Mouse (Mus musculus) small intestine, adult 2 months (tissue): ENCODE results near the gene Apol9a. TPM values are rescaled to one million over a fixed set of nuclear protein-coding genes. Genes with fewer than 3 reads are reported as not detected.
A peak's percentile ranks its signal among the peaks of the same experiment; 100 is the strongest.

Experiments
- H3K27ac ChIP-seq: fragments of 200-500 bp; 2 replicates; pipeline ENCODE4 v1.5.1; 2012; ENCODE audit warnings: low read depth, low read length, control low read depth, inconsistent platforms; ENCODE audit not compliant: insufficient read depth
- H3K27me3 ChIP-seq: fragments of 200-500 bp; 2 replicates; pipeline ENCODE4 v1.6.1; 2012; ENCODE audit warnings: mild to moderate bottlenecking, moderate library complexity, low read length, inconsistent platforms; ENCODE audit not compliant: control insufficient read depth, insufficient read depth
- H3K36me3 ChIP-seq: fragments of 200-500 bp; 2 replicates; pipeline ENCODE4 v1.6.1; 2012; ENCODE audit warnings: mild to moderate bottlenecking, low read length, control low read depth, inconsistent platforms; ENCODE audit not compliant: control insufficient read depth, insufficient read depth
- H3K4me1 ChIP-seq: fragments of 200-500 bp; 2 replicates; pipeline ENCODE4 v1.6.1; 2012; ENCODE audit warnings: low read length, inconsistent platforms, mixed read lengths; ENCODE audit not compliant: control insufficient read depth, insufficient read depth, insufficient read length
- H3K4me3 ChIP-seq: fragments of 200-500 bp; 2 replicates; pipeline ENCODE4 v1.5.1; 2012; ENCODE audit warnings: low read depth, mild to moderate bottlenecking, control low read depth, inconsistent platforms, low read length, moderate library complexity
- CTCF ChIP-seq: fragments of 200-500 bp; IDR thresholded peaks from 2 replicates; pipeline ENCODE4 v1.5.1; 2012; ENCODE audit warnings: low read depth, mild to moderate bottlenecking, control low read depth, inconsistent platforms, low read length, moderate library complexity, mixed read lengths; ENCODE audit not compliant: insufficient replicate concordance, insufficient read length; ENCODE audit errors: extremely low read depth
- POLR2A ChIP-seq: fragments of 200-500 bp; IDR thresholded peaks from 2 replicates; pipeline ENCODE4 v1.6.1; 2012; ENCODE audit warnings: low read depth, mild to moderate bottlenecking, control low read depth, inconsistent platforms, low read length, moderate library complexity
- WGBS: fragments of 180-500 bp; shearing (Covaris S2); methylation state at CpG from one replicate; pipeline ENCODE4 v1.1.7; 2018; 5-methylcytosine and 5-hydroxymethylcytosine counted together
- polyA plus RNA-seq: library from polyadenylated mRNA; depleted of rRNA; stranded (reverse); fragments of >200 nt; gene quantifications from 2 replicates; pipeline ENCODE4 v1.2.3, GENCODE M21; 2012

The Apol9a gene
- polyA plus RNA-seq, 1 experiment = 153 TPM

GRCm38 (mm10) chr15:77368148-77368547 lies 42.8 kb downstream of the Apol9a start:
- no peak overlapping the region for H3K27ac ChIP-seq
- H3K27me3 ChIP-seq = no peaks in the 10 kb centered on the region
- no peaks in the 10 kb centered on the region for H3K36me3 ChIP-seq
- TF ChIP-seq POLR2A (no peak), CTCF (peak; percentile 98)
- H3K4me1 ChIP-seq = peaks cover 8% of the 10 kb centered on the region
- WGBS = under 1% methylated on average over 13 of the region's 13 CpGs
- H3K4me3 ChIP-seq = peak overlapping the region; percentile 43

DNA sequence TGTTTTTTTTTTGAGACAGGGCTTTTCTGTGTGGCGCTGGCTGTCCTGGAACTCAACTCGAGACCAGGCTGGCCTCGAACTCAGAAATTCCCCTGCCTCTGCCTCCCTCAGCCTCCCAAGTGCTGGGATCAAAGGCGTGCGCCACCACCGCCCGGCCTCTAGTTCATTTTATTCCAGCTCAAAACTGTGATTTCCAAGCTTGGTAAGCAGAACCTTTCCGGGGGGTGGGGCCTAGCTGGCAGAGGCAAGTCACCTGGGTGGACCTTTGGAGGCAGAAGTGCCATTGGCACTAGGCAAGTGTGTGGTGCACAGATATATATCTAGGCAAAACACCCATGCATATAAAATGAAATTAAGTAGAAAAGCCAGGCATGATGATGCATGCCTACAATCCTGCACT lies 43.4 kb downstream of the Apol9a start:
- TF ChIP-seq POLR2A (no peak), CTCF (peak; percentile 3; the same call in 1 of the 2 replicates)
- H3K36me3 ChIP-seq = no peaks in the 10 kb centered on the region
- H3K27me3 ChIP-seq = no peaks in the 10 kb centered on the region
- no peak overlapping the region for H3K4me3 ChIP-seq
- peaks cover 8% of the 10 kb centered on the region for H3K4me1 ChIP-seq
- H3K27ac ChIP-seq = peak overlapping the region; percentile 33; the same call in 1 of the 2 replicates
- 32% methylated on average over 8 of the region's 8 CpGs for WGBS

DNA sequence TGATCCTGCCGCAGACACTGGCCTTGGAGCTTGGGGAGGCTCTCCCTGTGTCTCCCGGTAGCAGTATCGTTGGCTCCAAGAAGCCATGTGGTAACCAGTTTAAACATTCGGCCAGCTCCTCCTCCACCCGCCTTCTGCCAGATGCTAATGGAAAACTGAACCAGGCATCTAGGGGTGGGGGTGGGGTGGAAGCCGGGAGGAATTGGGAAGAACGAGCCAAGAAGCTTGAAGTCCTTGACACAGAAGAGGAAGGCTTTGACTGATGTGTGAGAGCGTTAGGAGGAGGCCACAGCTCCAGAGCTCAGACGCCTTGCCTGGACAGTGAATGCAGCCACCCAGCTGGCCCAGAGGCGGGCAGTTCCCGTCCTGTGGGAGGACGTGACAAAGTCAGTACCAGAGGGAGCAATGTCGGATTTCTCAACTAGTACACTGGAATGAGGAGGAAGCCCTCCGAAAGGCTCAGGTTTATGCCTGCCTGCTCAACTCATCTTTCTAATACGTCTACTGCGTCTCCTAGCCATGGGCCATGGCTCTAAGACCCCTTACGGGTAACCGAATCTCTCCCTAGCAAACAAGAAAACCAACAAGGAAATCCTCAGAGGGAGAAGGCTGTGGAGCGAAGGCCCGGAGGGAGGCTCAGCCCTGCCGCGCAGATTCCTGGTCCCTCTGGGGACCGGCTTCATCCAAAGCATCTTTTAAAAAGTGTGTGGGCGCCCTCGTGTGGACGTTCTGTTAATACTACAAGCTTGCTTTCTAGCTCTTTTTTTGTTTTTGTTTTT lies 44.0 kb downstream of the Apol9a start:
- H3K27ac ChIP-seq = peak overlapping the region; percentile 86
- WGBS = 8% methylated on average over 26 of the region's 26 CpGs
- peak overlapping the region; percentile 31 for H3K4me3 ChIP-seq
- H3K27me3 ChIP-seq = no peaks in the 10 kb centered on the region
- no peaks in the 10 kb centered on the region for H3K36me3 ChIP-seq
- peaks cover 8% of the 10 kb centered on the region for H3K4me1 ChIP-seq
- TF ChIP-seq POLR2A = no peak
- peak; percentile 54 for TF ChIP-seq CTCF

DNA sequence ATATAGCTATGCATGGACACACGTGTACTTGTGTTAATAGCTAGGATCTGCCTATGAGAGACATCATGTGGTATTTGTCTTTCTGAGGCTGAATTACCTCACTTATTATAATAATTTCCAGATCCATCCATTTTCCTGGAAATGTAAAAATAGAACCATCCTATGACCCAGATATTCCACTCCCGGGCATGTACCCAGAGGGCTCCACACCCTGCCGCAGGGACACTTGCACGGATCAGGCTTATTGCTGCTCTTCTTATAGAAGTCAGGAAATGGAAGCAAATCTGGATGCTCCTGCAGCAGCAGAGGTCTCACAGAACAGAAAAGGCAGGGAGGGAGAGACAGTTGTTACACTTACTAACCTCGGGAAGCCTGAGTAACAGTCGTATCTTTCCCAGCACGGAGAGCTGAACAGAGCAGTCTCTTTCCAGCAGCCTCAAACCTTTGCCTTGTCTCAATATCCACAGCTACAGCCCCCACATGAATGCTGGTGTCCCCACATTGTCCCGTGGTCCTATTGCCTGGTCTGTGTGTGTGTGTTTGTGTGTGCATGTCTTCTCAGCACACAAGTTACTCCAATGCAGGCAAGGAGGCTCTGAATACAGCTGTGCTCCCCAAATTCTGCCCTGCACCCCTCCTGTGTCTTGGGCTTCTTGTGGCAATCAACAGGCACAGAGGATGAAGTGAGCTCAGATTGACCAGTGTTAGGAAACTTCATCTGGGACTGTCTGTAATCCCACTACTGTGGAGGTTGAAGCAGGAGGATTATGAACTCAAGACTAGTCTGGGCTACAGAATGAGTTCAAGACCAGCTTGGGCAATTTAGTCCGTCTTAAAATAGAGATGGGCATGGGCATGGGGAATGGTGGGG lies 45.0 kb downstream of the Apol9a start:
- Histone ChIP-seq H3K4me3 (no peak overlapping the region), H3K36me3 (no peaks in the 10 kb centered on the region), H3K4me1 (peaks cover 8% of the 10 kb centered on the region), H3K27ac (peak overlapping the region; percentile 38; the same call in 1 of the 2 replicates), H3K27me3 (no peaks in the 10 kb centered on the region)
- WGBS = 65% methylated on average over 9 of the region's 9 CpGs
- TF ChIP-seq POLR2A (no peak), CTCF (no peak)

- TF ChIP-seq CTCF (no peak), POLR2A (no peak)
- Histone ChIP-seq H3K4me1 (peaks cover 17% of the 10 kb centered on the region), H3K36me3 (no peaks in the 10 kb centered on the region), H3K27me3 (no peaks in the 10 kb centered on the region), H3K4me3 (no peak overlapping the region), H3K27ac (peak overlapping the region; percentile 38)
- whole genome bisulfite sequencing = 54% methylated on average over 3 of the region's 3 CpGs
Observed at GRCm38 (mm10) chr15:77364026-77364425, 46.9 kb downstream of the Apol9a start.

GRCm38 (mm10) chr15:77363578-77363977 lies 47.4 kb downstream of the Apol9a start:
- no peak for TF ChIP-seq CTCF
- TF ChIP-seq POLR2A = no peak
- peak overlapping the region; percentile 38 for H3K27ac ChIP-seq
- H3K4me3 ChIP-seq = no peak overlapping the region
- WGBS = 64% methylated on average over 6 of the region's 6 CpGs
- no peaks in the 10 kb centered on the region for H3K36me3 ChIP-seq
- H3K27me3 ChIP-seq = no peaks in the 10 kb centered on the region
- peaks cover 19% of the 10 kb centered on the region for H3K4me1 ChIP-seq

- Histone ChIP-seq H3K27ac (no peak overlapping the region), H3K4me3 (no peak overlapping the region), H3K4me1 (peaks cover 19% of the 10 kb centered on the region), H3K36me3 (no peaks in the 10 kb centered on the region), H3K27me3 (no peaks in the 10 kb centered on the region)
- WGBS = 44% methylated on average over 5 of the region's 5 CpGs
- TF ChIP-seq POLR2A (no peak), CTCF (no peak)
Observed at GRCm38 (mm10) chr15:77362952-77363351, 48.0 kb downstream of the Apol9a start.
